Mouse (Mus musculus) midbrain, embryonic 12.5 days (tissue): Measurements from ENCODE around the gene Maats1. TPM values are rescaled to one million over a fixed set of nuclear protein-coding genes. Genes with fewer than 3 reads are reported as not detected.
"Not testable (repeated sequence)": the region's sequence is repeated elsewhere in the genome, so short reads cannot be mapped to it uniquely, and the experiment has no call there.

Experiments used
- ATAC-seq: fragments of 200-750 bp; cut with Nextera tagmentation; 2 replicates; pipeline ENCODE4 v1.8.0; 2017; ENCODE audit warnings: low read depth, moderate TSS enrichment, moderate library complexity; ENCODE audit not compliant: low FRiP score
- H3K27ac ChIP-seq: fragments of 300-500 bp; sonication (generic); replicated peaks from 2 replicates; pipeline ENCODE4 v1.5.1; 2016; ENCODE audit warnings: mild to moderate bottlenecking
- H3K27me3 ChIP-seq: fragments of 300-500 bp; sonication (generic); 2 replicates; pipeline ENCODE4 v1.6.1; 2016; ENCODE audit warnings: mild to moderate bottlenecking
- H3K36me3 ChIP-seq: fragments of 300-500 bp; sonication (generic); 2 replicates; pipeline ENCODE4 v1.6.1; 2016
- H3K4me1 ChIP-seq: fragments of 300-500 bp; sonication (generic); 2 replicates; pipeline ENCODE4 v1.6.1; 2016
- H3K4me2 ChIP-seq: fragments of 300-500 bp; sonication (generic); replicated peaks from 2 replicates; pipeline ENCODE4 v1.6.1; 2016; ENCODE audit warnings: mild to moderate bottlenecking, moderate library complexity
- H3K4me3 ChIP-seq: fragments of 300-500 bp; sonication (generic); 2 replicates; pipeline ENCODE4 v1.5.1; 2016; ENCODE audit warnings: mild to moderate bottlenecking
- H3K9ac ChIP-seq: fragments of 300-500 bp; sonication (generic); replicated peaks from 2 replicates; pipeline ENCODE4 v1.6.1; 2016; ENCODE audit warnings: mild to moderate bottlenecking, moderate library complexity
- H3K9me3 ChIP-seq: fragments of 300-500 bp; sonication (generic); 2 replicates; pipeline ENCODE4 v1.6.1; 2016; ENCODE audit warnings: mild to moderate bottlenecking
- WGBS: fragments of 180-500 bp; shearing (Covaris S2); methylation state at CpG from one replicate; pipeline ENCODE4 v1.1.7; 2016; 5-methylcytosine and 5-hydroxymethylcytosine counted together
- polyA plus RNA-seq: library from polyadenylated mRNA; unstranded; fragments of >200 nt; fragmentation: Nextera tagmentation; extraction: Ambion mirVana; gene quantifications from 2 replicates; pipeline ENCODE4 v1.2.1, GENCODE M21; 2016

Maats1 gene
- polyA plus RNA-seq, 1 experiment from 2014 or later = 0.51 TPM

GRCm38 (mm10) chr16:38338077-38338476 is 3.9 kb downstream of the Maats1 start:
- WGBS = 87% methylated on average over 4 of the region's 4 CpGs
- not testable (repeated sequence) for H3K27me3 ChIP-seq, H3K4me1 ChIP-seq, H3K36me3 ChIP-seq, H3K4me2 ChIP-seq, H3K9me3 ChIP-seq, H3K4me3 ChIP-seq, ATAC-seq, H3K9ac ChIP-seq, H3K27ac ChIP-seq

- H3K4me2 ChIP-seq = no peak overlapping the region
- no peak overlapping the region for H3K27ac ChIP-seq
- no peaks in the 10 kb centered on the region for H3K4me1 ChIP-seq
- H3K9ac ChIP-seq = no peak overlapping the region
- H3K27me3 ChIP-seq = no peaks in the 10 kb centered on the region
- WGBS = 48% methylated on average over 6 of the region's 6 CpGs
- H3K4me3 ChIP-seq = no peak overlapping the region
- no peak for ATAC-seq
- H3K36me3 ChIP-seq = no peaks in the 10 kb centered on the region
- no peaks in the 10 kb centered on the region for H3K9me3 ChIP-seq
These were observed 7.5 kb downstream of the Maats1 start for GRCm38 (mm10) chr16:38334431-38334830.

GRCm38 (mm10) chr16:38329340-38329739 is 12.6 kb downstream of the Maats1 start:
- Histone ChIP-seq H3K27ac (no peak overlapping the region), H3K4me2 (no peak overlapping the region), H3K9me3 (peaks cover 2% of the 10 kb centered on the region; the same call in 1 of the 2 replicates), H3K36me3 (no peaks in the 10 kb centered on the region), H3K4me3 (no peak overlapping the region), H3K9ac (no peak overlapping the region), H3K27me3 (no peaks in the 10 kb centered on the region), H3K4me1 (no peaks in the 10 kb centered on the region)
- 82% methylated on average over 3 of the region's 3 CpGs for WGBS
- ATAC-seq = no peak

GRCm38 (mm10) chr16:38326778-38327397 is 15.1 kb downstream of the Maats1 start:
- 82% methylated on average over 11 of the region's 11 CpGs for WGBS

GRCm38 (mm10) chr16:38324311-38324710 is 17.6 kb downstream of the Maats1 start:
- ATAC-seq = no peak
- Histone ChIP-seq H3K9me3 (peaks cover 1% of the 10 kb centered on the region; the same call in 1 of the 2 replicates), H3K9ac (no peak overlapping the region), H3K4me3 (no peak overlapping the region), H3K36me3 (no peaks in the 10 kb centered on the region), H3K4me1 (0 out of 2 replicates have a peak, but pooled peaks cover 3% of the 10 kb centered on the region), H3K4me2 (no peak overlapping the region), H3K27me3 (no peaks in the 10 kb centered on the region), H3K27ac (no peak overlapping the region)
- WGBS = 91% methylated on average over 15 of the region's 15 CpGs

More at GRCm38 (mm10) chr16:38326778-38327397, 15.1 kb downstream of the Maats1 start:
- Histone ChIP-seq H3K4me1 (no peaks in the 10 kb centered on the region), H3K4me2 (no peak overlapping the region), H3K27me3 (no peaks in the 10 kb centered on the region), H3K36me3 (no peaks in the 10 kb centered on the region), H3K9ac (no peak overlapping the region), H3K9me3 (peaks cover 2% of the 10 kb centered on the region; the same call in 1 of the 2 replicates), H3K4me3 (no peak overlapping the region), H3K27ac (no peak overlapping the region)
- no peak for ATAC-seq

- peak; percentile 69 for ATAC-seq
- Histone ChIP-seq H3K9me3 (no peaks in the 10 kb centered on the region), H3K27ac (no peak overlapping the region), H3K4me2 (peak overlapping the region; percentile 51), H3K4me1 (0 out of 2 replicates have a peak, but pooled peaks cover 3% of the 10 kb centered on the region), H3K27me3 (no peaks in the 10 kb centered on the region), H3K4me3 (peak overlapping the region; percentile 26; the same call in 1 of the 2 replicates), H3K36me3 (no peaks in the 10 kb centered on the region), H3K9ac (peak overlapping the region; percentile 46; the same call in 1 of the 2 replicates)
- 27% methylated on average over 16 of the region's 17 CpGs for WGBS
These were observed 20.4 kb downstream of the Maats1 start for GRCm38 (mm10) chr16:38321452-38321935.

- H3K27ac ChIP-seq = no peak overlapping the region
- no peaks in the 10 kb centered on the region for H3K9me3 ChIP-seq
- H3K36me3 ChIP-seq = no peaks in the 10 kb centered on the region
- WGBS = 94% methylated on average over 4 of the region's 4 CpGs
- H3K4me2 ChIP-seq = no peak overlapping the region
- H3K9ac ChIP-seq = no peak overlapping the region
- H3K4me3 ChIP-seq = no peak overlapping the region
- H3K27me3 ChIP-seq = no peaks in the 10 kb centered on the region
- ATAC-seq = no peak
- 0 out of 2 replicates have a peak, but pooled peaks cover 3% of the 10 kb centered on the region for H3K4me1 ChIP-seq
These were observed 22.9 kb downstream of the Maats1 start for GRCm38 (mm10) chr16:38319087-38319486.

- Histone ChIP-seq H3K27me3 (no peaks in the 10 kb centered on the region), H3K27ac (no peak overlapping the region), H3K4me2 (no peak overlapping the region), H3K4me3 (no peak overlapping the region), H3K9me3 (no peaks in the 10 kb centered on the region), H3K4me1 (0 out of 2 replicates have a peak, but pooled peaks cover 3% of the 10 kb centered on the region), H3K36me3 (no peaks in the 10 kb centered on the region), H3K9ac (no peak overlapping the region)
- 80% methylated on average over 9 of the region's 9 CpGs for WGBS
- ATAC-seq = no peak
These were observed 23.5 kb downstream of the Maats1 start for GRCm38 (mm10) chr16:38318492-38318891.

GRCm38 (mm10) chr16:38308195-38308594 is 33.7 kb downstream of the Maats1 start:
- Histone ChIP-seq H3K4me2 (peak overlapping the region; percentile 13; the same call in 1 of the 2 replicates), H3K4me1 (peaks cover 13% of the 10 kb centered on the region), H3K27me3 (no peaks in the 10 kb centered on the region), H3K36me3 (no peaks in the 10 kb centered on the region), H3K9me3 (no peaks in the 10 kb centered on the region), H3K27ac (peak overlapping the region; percentile 58), H3K9ac (no peak overlapping the region), H3K4me3 (no peak overlapping the region)
- ATAC-seq = no peak
- WGBS = 69% methylated on average over 11 of the region's 11 CpGs

- no peak overlapping the region for H3K4me3 ChIP-seq
- peaks cover 13% of the 10 kb centered on the region for H3K4me1 ChIP-seq
- ATAC-seq = no peak
- WGBS = 64% methylated on average over 7 of the region's 7 CpGs
- H3K9ac ChIP-seq = no peak overlapping the region
- H3K36me3 ChIP-seq = no peaks in the 10 kb centered on the region
- H3K9me3 ChIP-seq = no peaks in the 10 kb centered on the region
- no peaks in the 10 kb centered on the region for H3K27me3 ChIP-seq
- peak overlapping the region; percentile 13; the same call in 1 of the 2 replicates for H3K4me2 ChIP-seq
- peak overlapping the region; percentile 58 for H3K27ac ChIP-seq
These were observed 34.3 kb downstream of the Maats1 start for GRCm38 (mm10) chr16:38307651-38308050.

- WGBS = 41% methylated on average over 5 of the region's 5 CpGs
- ATAC-seq = 0 out of 2 replicates have a peak, but pooled peaks have one; percentile 56
- Histone ChIP-seq H3K4me2 (no peak overlapping the region), H3K4me1 (peaks cover 13% of the 10 kb centered on the region), H3K4me3 (no peak overlapping the region), H3K9ac (no peak overlapping the region), H3K36me3 (no peaks in the 10 kb centered on the region), H3K27me3 (no peaks in the 10 kb centered on the region), H3K27ac (no peak overlapping the region; the same call in 1 of the 2 replicates), H3K9me3 (no peaks in the 10 kb centered on the region)
These were observed 34.7 kb downstream of the Maats1 start for GRCm38 (mm10) chr16:38307221-38307605.

GRCm38 (mm10) chr16:38306571-38307220 is 35.2 kb downstream of the Maats1 start:
- 48% methylated on average over 18 of the region's 18 CpGs for WGBS
- Histone ChIP-seq H3K9me3 (no peaks in the 10 kb centered on the region), H3K4me2 (no peak overlapping the region), H3K9ac (no peak overlapping the region), H3K27ac (no peak overlapping the region; the same call in 1 of the 2 replicates), H3K4me3 (no peak overlapping the region), H3K4me1 (peaks cover 13% of the 10 kb centered on the region), H3K27me3 (no peaks in the 10 kb centered on the region), H3K36me3 (no peaks in the 10 kb centered on the region)
- no peak for ATAC-seq
